Mouse (Mus musculus): ENCODE data around the gene Fyb2. TPM values are rescaled to one million over a fixed set of nuclear protein-coding genes. Genes with fewer than 3 reads are reported as not detected.
A peak's percentile ranks its signal among the peaks of the same experiment; 100 is the strongest.

Gene Fyb2
- polyA plus RNA-seq (2012; rRNA removed) (0.09 and 0.10 TPM in 2 replicates), polyA plus RNA-seq (2014; fragmentation: Nextera tagmentation; extraction: Ambion mirVana) (0.06 and 0.09 TPM in 2 replicates)

DNA sequence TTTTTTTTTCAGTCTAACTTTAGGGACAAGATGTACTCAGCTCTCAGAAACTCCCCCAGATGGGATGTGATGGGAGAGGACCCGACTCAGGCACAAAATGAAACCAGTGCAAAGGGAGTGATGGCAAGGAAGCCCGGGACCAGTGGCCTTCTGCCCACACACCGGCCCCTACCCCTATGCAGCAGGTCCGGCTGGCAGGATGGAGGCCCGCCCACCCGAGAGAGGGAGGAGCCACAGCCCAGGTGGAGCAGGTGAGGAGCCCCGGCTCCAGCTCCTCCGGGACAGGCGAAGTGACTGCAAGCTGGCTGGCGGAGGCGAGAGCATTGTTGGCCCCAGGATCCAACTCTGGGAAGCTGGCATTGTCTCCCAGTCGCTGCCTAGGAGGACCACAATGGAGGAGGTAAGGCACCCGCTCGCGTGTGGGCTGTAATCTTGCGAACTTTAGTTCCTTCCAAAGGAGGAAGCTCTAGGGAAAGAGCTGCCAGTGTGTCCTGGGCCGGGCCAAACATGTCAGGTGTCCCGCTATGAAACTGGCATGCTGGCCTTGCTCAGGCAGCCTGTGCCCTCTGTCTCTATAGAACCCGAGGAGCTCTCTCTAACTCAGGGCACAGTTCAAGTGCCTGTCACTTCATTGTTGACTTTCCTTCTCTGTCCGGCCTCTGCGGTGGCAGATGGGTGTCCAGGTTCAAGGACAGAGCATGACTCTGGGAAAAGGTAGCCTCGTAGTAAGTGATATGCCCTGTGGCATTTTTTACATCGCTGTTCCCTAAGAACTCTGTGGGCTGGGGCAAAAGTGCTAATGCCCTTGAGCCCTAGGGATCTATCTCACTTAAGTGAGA is at the start of gene Fyb2:
Gene Fyb2 (plus strand): TSS at position 166 of the 839 bp plus-strand sequence.
- no peak within 1 kb of the TSS for H3K9ac ChIP-seq (replicated peaks)
- WGBS (ENCODE audit: insufficient replicate concordance), result 16% methylated on average over 23 of the region's 23 CpGs
- TF ChIP-seq CTCF (IDR thresholded peaks at IDR 0.05; ENCODE audit: low read depth), result no peak
- no peak for TF ChIP-seq EP300 (IDR thresholded peaks at IDR 0.05; ENCODE audit: low read depth)

DNA sequence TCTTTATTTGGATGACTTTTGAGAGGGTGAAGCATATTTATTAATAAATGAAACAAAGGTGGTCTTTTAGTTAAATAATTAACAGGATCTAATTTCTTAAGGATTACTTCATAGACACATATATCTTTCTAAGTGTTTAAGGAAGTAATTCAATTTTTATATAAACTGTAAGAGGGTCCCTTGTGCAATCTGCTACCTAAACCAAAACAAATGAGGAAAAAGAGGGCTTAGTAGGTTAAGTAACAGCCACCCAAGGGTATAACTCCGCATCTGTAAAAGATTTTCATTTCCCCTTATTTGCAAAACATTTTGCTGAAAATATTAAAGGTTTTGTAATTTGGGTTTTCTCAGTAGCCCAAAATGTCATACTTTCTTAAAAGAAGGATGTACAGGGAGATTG is 48.9 kb upstream of the Fyb2 start:
- ATAC-seq (ENCODE audit: insufficient read depth) (no peak), DNase-seq (ENCODE audit: low read depth in 3 of 3, low spot score in 3 of 3) (no peak)
- WGBS (ENCODE audit: insufficient replicate concordance), result 72% methylated on average over 1 of the region's 1 CpGs
- Histone ChIP-seq H3K36me3 (replicated peaks; ENCODE audit: control insufficient read depth, insufficient read depth, low read depth) (no peaks in the 10 kb centered on the region), H3K9ac (replicated peaks) (no peak overlapping the region), H3K4me2 (ENCODE audit: low read depth) (no peak overlapping the region), H3K27me3 (ENCODE audit: control insufficient read depth, insufficient read depth, low read length) (no peaks in the 10 kb centered on the region), H3K4me1 (replicated peaks; ENCODE audit: control insufficient read depth in 2 of 2, insufficient read depth in 2 of 2, low read length in 1 of 2) (no peaks in the 10 kb centered on the region), H3K4me3 (ENCODE audit: insufficient read depth in 1 of 2, low read depth in 2 of 2, low read length in 2 of 2) (no peak overlapping the region), H3K9me3 (ENCODE audit: control insufficient read depth, low read length) (no peaks in the 10 kb centered on the region), H3K27ac (no peak overlapping the region)
- no peak for TF ChIP-seq EP300 (IDR thresholded peaks at IDR 0.05; ENCODE audit: low read depth)
- no peak for TF ChIP-seq CTCF (IDR thresholded peaks at IDR 0.05; ENCODE audit: low read depth)

More for the DNA sequence above, at the start of gene Fyb2:
- no peak for ATAC-seq (ENCODE audit: insufficient read depth)
- Histone ChIP-seq H3K36me3 (replicated peaks; ENCODE audit: control insufficient read depth, insufficient read depth, low read depth) (no peaks in the 10 kb centered on the region), H3K4me2 (ENCODE audit: low read depth) (peak within 1 kb of the TSS; percentile 5), H3K27me3 (ENCODE audit: control insufficient read depth, insufficient read depth, low read length) (no peaks in the 10 kb centered on the region), H3K27ac (no peak within 1 kb of the TSS), H3K9me3 (ENCODE audit: control insufficient read depth, low read length) (no peaks in the 10 kb centered on the region), H3K4me3 (ENCODE audit: insufficient read depth in 1 of 2, low read depth in 2 of 2, low read length in 2 of 2) (no peak within 1 kb of the TSS), H3K4me1 (replicated peaks; ENCODE audit: control insufficient read depth in 2 of 2, insufficient read depth in 2 of 2, low read length in 1 of 2) (no peaks in the 10 kb centered on the region)
- no peak for DNase-seq (ENCODE audit: low read depth in 3 of 3, low spot score in 3 of 3)

DNA sequence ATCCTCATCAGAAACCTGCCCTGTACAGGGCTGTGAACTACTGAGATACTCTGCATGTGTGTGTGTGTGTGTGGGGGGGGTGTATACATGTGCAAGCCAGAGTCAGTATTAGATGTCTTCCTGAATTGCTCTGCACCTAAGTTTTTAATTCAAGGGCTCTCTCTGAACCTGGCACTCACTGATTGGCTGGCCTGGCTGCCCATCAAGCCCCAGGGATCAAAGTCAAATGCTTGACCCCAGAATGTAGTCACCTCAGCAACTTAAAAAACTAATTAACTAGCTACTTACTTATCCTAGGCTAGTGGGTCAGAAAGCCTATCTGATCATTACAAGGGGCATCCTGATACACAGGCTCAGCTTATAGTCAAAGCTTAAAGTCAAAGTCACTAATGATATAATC is 43.7 kb upstream of the Fyb2 start:
- H3K27ac ChIP-seq, result no peak overlapping the region
- no peaks in the 10 kb centered on the region for H3K36me3 ChIP-seq (replicated peaks; ENCODE audit: control insufficient read depth, insufficient read depth, low read depth)
- no peak overlapping the region for H3K4me3 ChIP-seq (ENCODE audit: insufficient read depth in 1 of 2, low read depth in 2 of 2, low read length in 2 of 2)
- H3K4me1 ChIP-seq (replicated peaks; ENCODE audit: control insufficient read depth in 2 of 2, insufficient read depth in 2 of 2, low read length in 1 of 2), result no peaks in the 10 kb centered on the region; a peak in 1 of 4 replicates
- no peaks in the 10 kb centered on the region for H3K27me3 ChIP-seq (ENCODE audit: control insufficient read depth, insufficient read depth, low read length)
- DNase-seq (ENCODE audit: low read depth in 3 of 3, low spot score in 3 of 3) (no peak), ATAC-seq (ENCODE audit: insufficient read depth) (no peak)
- TF ChIP-seq CTCF (IDR thresholded peaks at IDR 0.05; ENCODE audit: low read depth) (no peak), EP300 (IDR thresholded peaks at IDR 0.05; ENCODE audit: low read depth) (no peak)
- H3K9me3 ChIP-seq (ENCODE audit: control insufficient read depth, low read length), result no peaks in the 10 kb centered on the region
- no peak overlapping the region for H3K9ac ChIP-seq (replicated peaks)
- no peak overlapping the region for H3K4me2 ChIP-seq (ENCODE audit: low read depth)

DNA sequence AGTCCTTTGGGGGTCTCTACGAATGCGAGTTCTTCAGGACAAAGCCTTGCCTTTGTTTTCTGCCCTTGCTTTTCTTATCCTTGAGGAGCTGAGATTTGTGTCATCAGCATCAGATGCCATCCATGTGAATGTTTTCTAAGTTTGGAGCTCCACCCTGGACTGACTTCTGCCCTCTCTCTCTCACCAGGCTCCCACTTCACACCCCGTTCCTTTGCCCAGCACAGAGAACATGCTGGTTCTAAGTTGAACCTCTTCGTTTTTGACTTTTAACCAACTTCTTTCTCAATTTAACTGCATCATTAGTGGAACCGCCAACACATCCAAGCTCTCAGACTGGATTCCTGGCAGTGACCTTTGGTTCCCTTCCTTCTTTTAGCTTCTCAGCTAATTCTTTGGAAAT is 43.1 kb upstream of the Fyb2 start:
- Histone ChIP-seq H3K27me3 (ENCODE audit: control insufficient read depth, insufficient read depth, low read length) (no peaks in the 10 kb centered on the region), H3K4me3 (ENCODE audit: insufficient read depth in 1 of 2, low read depth in 2 of 2, low read length in 2 of 2) (no peak overlapping the region), H3K9ac (replicated peaks) (no peak overlapping the region), H3K4me2 (ENCODE audit: low read depth) (no peak overlapping the region), H3K27ac (no peak overlapping the region), H3K9me3 (ENCODE audit: control insufficient read depth, low read length) (no peaks in the 10 kb centered on the region), H3K4me1 (replicated peaks; ENCODE audit: control insufficient read depth in 2 of 2, insufficient read depth in 2 of 2, low read length in 1 of 2) (no peaks in the 10 kb centered on the region; a peak in 1 of 4 replicates), H3K36me3 (replicated peaks; ENCODE audit: control insufficient read depth, insufficient read depth, low read depth) (no peaks in the 10 kb centered on the region)
- TF ChIP-seq CTCF (IDR thresholded peaks at IDR 0.05; ENCODE audit: low read depth), result no peak
- no peak for TF ChIP-seq EP300 (IDR thresholded peaks at IDR 0.05; ENCODE audit: low read depth)
- no peak for DNase-seq (ENCODE audit: low read depth in 3 of 3, low spot score in 3 of 3)
- WGBS (ENCODE audit: insufficient replicate concordance), result 53% methylated on average over 5 of the region's 5 CpGs
- no peak for ATAC-seq (ENCODE audit: insufficient read depth)

DNA sequence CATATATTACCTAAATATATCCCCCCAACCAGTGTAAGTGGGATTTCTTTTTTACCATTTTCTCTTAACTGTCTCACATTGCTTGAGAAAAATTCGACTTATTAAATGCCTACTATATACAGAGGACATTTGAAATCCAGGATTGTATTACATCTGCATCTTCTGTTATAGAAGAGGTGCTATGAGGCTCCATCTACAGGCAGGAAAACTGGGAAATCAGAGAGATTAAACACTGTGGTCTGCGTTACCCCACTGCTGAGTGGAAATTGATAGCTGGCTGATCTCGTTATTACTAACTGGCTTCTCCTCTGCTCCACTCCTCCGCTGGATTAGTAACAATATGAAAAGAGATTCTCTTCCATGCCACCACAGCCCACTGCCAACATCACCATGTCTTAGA is 37.4 kb upstream of the Fyb2 start:
- no peak overlapping the region for H3K9ac ChIP-seq (replicated peaks)
- TF ChIP-seq EP300 (IDR thresholded peaks at IDR 0.05; ENCODE audit: low read depth) (no peak), CTCF (IDR thresholded peaks at IDR 0.05; ENCODE audit: low read depth) (no peak)
- no peaks in the 10 kb centered on the region for H3K27me3 ChIP-seq (ENCODE audit: control insufficient read depth, insufficient read depth, low read length)
- H3K9me3 ChIP-seq (ENCODE audit: control insufficient read depth, low read length), result no peaks in the 10 kb centered on the region
- H3K4me2 ChIP-seq (ENCODE audit: low read depth), result peak overlapping the region; percentile 42
- DNase-seq (ENCODE audit: low read depth in 3 of 3, low spot score in 3 of 3), result no peak
- WGBS (ENCODE audit: insufficient replicate concordance), result 52% methylated on average over 4 of the region's 4 CpGs
- H3K4me1 ChIP-seq (replicated peaks; ENCODE audit: control insufficient read depth in 2 of 2, insufficient read depth in 2 of 2, low read length in 1 of 2), result peaks cover 0 to 2% of the 10 kb centered on the region in 2 experiments; a peak in 1 of 4 replicates
- H3K36me3 ChIP-seq (replicated peaks; ENCODE audit: control insufficient read depth, insufficient read depth, low read depth), result no peaks in the 10 kb centered on the region
- ATAC-seq (ENCODE audit: insufficient read depth), result no peak
- peak overlapping the region; percentile 42 to 58 for H3K4me3 ChIP-seq (ENCODE audit: insufficient read depth in 1 of 2, low read depth in 2 of 2, low read length in 2 of 2)
- no peak overlapping the region for H3K27ac ChIP-seq
